Mouse (Mus musculus) hindbrain, embryonic 14.5 days (tissue): ENCODE data around the gene Nucb1. TPM values are rescaled to one million over a fixed set of nuclear protein-coding genes. Genes with fewer than 3 reads are reported as not detected.

Source experiments
- ATAC-seq: fragments of 200-750 bp; cut with Nextera tagmentation; 2 replicates; pipeline ENCODE4 v1.8.0; 2017; ENCODE audit warnings: moderate number of reproducible peaks, mild to moderate bottlenecking, moderate TSS enrichment, moderate library complexity; ENCODE audit not compliant: low FRiP score
- DNase-seq: peaks from one replicate; pipeline ENCODE4 v3.0.0-alpha.2; 2015; ENCODE audit warnings: low spot score
- H3K27ac ChIP-seq: fragments of 300-500 bp; sonication (generic); 2 replicates; pipeline ENCODE4 v1.5.1; 2014; ENCODE audit warnings: mild to moderate bottlenecking, moderate library complexity
- H3K27me3 ChIP-seq: fragments of 300-500 bp; sonication (generic); 2 replicates; pipeline ENCODE4 v1.6.1; 2014; ENCODE audit warnings: mild to moderate bottlenecking, low read length, mixed read lengths; ENCODE audit not compliant: control insufficient read depth, insufficient read depth
- H3K36me3 ChIP-seq: fragments of 300-500 bp; sonication (generic); replicated peaks from 2 replicates; pipeline ENCODE4 v1.6.1; 2014; ENCODE audit not compliant: control insufficient read depth, insufficient read depth
- H3K4me1 ChIP-seq: fragments of 300-500 bp; sonication (generic); replicated peaks from 2 replicates; pipeline ENCODE4 v1.6.1; 2014; ENCODE audit warnings: antibody characterized with exemption, low read length, mixed read lengths; ENCODE audit not compliant: control insufficient read depth, insufficient read depth
- H3K4me2 ChIP-seq: fragments of 300-500 bp; sonication (generic); replicated peaks from 2 replicates; pipeline ENCODE4 v1.6.1; 2014; ENCODE audit warnings: mild to moderate bottlenecking, moderate library complexity
- H3K4me3 ChIP-seq: fragments of 300-500 bp; sonication (generic); replicated peaks from 2 replicates; pipeline ENCODE4 v1.5.1; 2014; ENCODE audit warnings: mild to moderate bottlenecking, low read length
- H3K9ac ChIP-seq: fragments of 300-500 bp; sonication (generic); 2 replicates; pipeline ENCODE4 v1.6.1; 2014
- H3K9me3 ChIP-seq: fragments of 300-500 bp; sonication (generic); 2 replicates; pipeline ENCODE4 v1.6.1; 2016; ENCODE audit warnings: low read length; ENCODE audit not compliant: control insufficient read depth
- WGBS: fragments of 180-500 bp; shearing (Covaris S2); extraction: QIAGEN DNeasy Blood & Tissue Kit; methylation state at CpG from one replicate; pipeline ENCODE4 v1.1.7; 2014; 5-methylcytosine and 5-hydroxymethylcytosine counted together
- polyA plus RNA-seq: library from polyadenylated mRNA; unstranded; fragments of >200 nt; fragmentation: Nextera tagmentation; extraction: Ambion mirVana; gene quantifications from 2 replicates; pipeline ENCODE4 v1.2.1, GENCODE M21; 2014

The Nucb1 gene
- 121 and 122 TPM in 2 replicates for polyA plus RNA-seq

DNA sequence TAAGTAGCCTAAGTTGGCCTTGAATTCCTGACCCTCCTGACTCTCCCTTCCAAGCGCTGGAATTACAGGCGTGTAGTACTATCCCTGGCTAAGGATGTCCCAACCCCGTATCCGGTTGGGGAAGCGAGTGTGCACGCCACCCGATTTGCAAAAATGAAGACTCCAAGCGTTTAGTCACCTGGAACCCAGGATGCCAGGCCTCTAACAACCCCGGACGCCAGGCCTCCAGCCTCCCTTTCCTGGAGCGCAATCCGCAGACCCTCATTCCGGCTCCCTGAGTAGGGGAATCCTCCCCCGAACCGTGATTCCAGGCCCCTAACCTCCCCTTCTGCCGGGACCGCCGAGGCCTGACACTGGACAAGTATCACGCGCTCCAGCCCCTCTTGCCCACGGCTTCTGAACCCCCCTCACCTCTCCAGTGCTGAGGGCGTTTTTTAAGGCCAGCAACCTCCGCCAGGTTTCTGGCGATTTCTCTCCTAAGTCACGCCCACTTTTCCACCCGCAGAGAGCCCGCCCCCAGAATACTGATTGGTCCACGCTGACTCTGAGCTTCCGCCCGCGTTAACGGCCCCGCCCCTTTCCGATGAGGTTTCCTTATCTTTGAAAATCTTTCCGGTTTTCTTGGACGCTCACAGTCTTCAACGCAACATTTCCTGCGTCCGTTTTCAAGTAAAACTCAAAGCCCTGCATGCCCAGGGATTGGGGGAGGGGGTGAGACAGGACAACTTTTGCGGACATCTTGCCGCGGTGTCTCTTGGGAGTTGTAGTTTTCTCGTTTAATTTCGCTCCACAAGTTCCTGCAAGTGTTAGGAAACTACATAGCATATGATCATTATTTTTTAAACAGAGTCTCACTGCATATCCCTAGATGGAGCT is at the start of gene Nucb1:
Nucb1 (minus strand) TSS at position 495 of the 876 bp plus-strand sequence.
- peak within 1 kb of the TSS; percentile 65 for H3K9ac ChIP-seq
- H3K4me3 ChIP-seq: peak within 1 kb of the TSS; percentile 51
- no peaks in the 10 kb centered on the region for H3K27me3 ChIP-seq
- peaks cover 27% of the 10 kb centered on the region for H3K36me3 ChIP-seq
- 1% methylated on average over 44 of the region's 44 CpGs for WGBS
- peak within 1 kb of the TSS; percentile 94 for H3K4me2 ChIP-seq
- peak; percentile 90 for ATAC-seq
- peak; percentile 91 for DNase-seq
- peak within 1 kb of the TSS; percentile 39 for H3K27ac ChIP-seq
- H3K9me3 ChIP-seq: no peaks in the 10 kb centered on the region
- H3K4me1 ChIP-seq: peaks cover 13% of the 10 kb centered on the region

DNA sequence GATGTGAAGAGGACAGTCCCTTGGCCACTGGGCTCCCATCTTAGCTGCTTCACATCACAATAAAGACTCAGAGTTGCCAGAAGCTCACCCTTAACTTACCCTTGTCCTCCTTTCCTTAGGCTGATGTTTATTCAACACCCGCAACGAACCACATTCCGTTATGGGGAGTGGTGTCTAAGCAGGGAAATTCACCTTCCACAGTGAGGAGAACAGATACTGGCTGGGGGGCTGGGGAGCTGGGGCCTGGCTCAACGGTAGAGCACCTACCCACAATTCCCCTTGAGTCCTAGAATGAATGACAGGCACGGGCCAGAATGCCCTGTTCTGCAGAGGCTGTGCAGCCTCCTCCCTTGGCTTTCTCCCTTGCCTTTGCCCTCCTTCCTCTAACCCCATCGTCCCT is 48.7 kb upstream of the Nucb1 start:
- no peak overlapping the region for H3K4me3 ChIP-seq
- no peak overlapping the region for H3K4me2 ChIP-seq
- no peaks in the 10 kb centered on the region for H3K9me3 ChIP-seq
- H3K27me3 ChIP-seq: no peaks in the 10 kb centered on the region
- H3K4me1 ChIP-seq: 0 out of 2 replicates have a peak, but pooled peaks cover 2% of the 10 kb centered on the region
- no peak overlapping the region for H3K9ac ChIP-seq
- no peak overlapping the region for H3K27ac ChIP-seq
- 63% methylated on average over 6 of the region's 6 CpGs for WGBS
- DNase-seq (no peak), ATAC-seq (no peak)
- no peaks in the 10 kb centered on the region for H3K36me3 ChIP-seq

DNA sequence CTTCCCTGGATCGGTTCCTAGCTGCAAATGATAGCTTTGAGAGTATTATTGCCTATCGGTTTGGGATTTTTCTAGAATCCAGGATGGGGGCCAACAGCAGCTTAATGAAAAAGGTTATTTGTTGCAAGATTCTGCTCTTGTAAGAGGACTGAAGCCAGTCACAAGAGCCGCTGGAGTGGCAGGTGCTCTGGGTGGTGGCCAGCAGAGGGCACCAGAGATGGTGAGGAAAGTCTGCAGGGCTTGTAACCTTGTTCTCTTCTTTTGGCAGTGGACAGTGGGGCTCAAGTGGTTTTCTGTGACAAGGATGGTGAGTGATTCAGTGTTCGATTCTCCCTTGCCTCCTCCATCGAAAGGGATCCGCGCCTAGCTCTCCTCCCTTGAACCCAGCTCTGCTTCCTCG is 45.6 kb upstream of the Nucb1 start:
- ATAC-seq: no peak
- Histone ChIP-seq H3K4me1 (no peaks in the 10 kb centered on the region), H3K9ac (no peak overlapping the region), H3K4me3 (no peak overlapping the region), H3K9me3 (no peaks in the 10 kb centered on the region), H3K36me3 (no peaks in the 10 kb centered on the region), H3K27me3 (no peaks in the 10 kb centered on the region), H3K4me2 (no peak overlapping the region), H3K27ac (no peak overlapping the region)
- peak; percentile 78 for DNase-seq
- WGBS: 24% methylated on average over 8 of the region's 8 CpGs

DNA sequence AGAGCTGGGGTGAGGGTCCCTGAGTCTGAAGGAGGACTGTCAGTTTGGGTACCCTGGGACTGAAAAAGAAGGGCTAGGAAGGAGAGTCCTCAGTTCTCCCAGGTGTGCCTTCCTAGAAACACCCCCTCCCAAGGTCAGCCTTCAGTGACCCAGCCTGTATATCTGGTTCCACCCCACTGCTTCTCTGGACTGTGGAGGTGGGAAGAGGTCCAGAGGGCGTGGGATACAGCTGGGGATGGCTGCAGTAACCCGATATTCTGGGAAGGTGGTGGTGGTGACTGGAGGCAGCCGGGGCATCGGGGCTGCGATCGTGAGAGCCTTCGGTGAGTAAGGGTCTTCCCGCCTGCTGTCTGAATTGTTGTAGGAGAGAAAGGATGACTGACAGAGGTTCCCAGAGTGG is 44.5 kb upstream of the Nucb1 start, which contains the start of gene Hsd17b14:
Hsd17b14 (plus strand) TSS at position 150 of the 400 bp plus-strand sequence.
- H3K27me3 ChIP-seq: no peaks in the 10 kb centered on the region
- no peak within 1 kb of the TSS for H3K9ac ChIP-seq
- H3K9me3 ChIP-seq: no peaks in the 10 kb centered on the region
- 45% methylated on average over 8 of the region's 8 CpGs for WGBS
- H3K4me2 ChIP-seq: no peak within 1 kb of the TSS
- no peaks in the 10 kb centered on the region for H3K4me1 ChIP-seq
- DNase-seq (no peak), ATAC-seq (no peak)
- no peaks in the 10 kb centered on the region for H3K36me3 ChIP-seq
- no peak within 1 kb of the TSS for H3K4me3 ChIP-seq
- no peak within 1 kb of the TSS for H3K27ac ChIP-seq

DNA sequence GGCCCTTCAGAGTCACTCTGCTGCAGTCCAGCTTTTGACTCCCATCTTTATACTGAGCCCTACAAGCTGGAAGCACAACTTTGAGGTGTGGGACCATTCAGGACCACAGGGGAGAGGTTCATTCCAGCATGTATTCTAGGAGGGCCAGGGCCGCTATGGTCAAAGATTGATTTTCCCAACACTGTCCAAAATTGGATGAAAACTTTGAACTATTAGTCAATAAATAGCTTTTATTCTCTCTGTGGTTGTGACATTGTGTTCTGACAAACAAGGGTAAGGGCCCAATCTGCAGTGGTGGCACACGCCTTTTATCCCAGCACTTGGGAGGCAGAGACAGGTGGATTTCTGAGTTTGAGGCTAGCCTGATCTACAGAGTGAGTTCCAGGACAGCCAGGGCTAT is 43.8 kb upstream of the Nucb1 start:
- ATAC-seq: no peak
- no peak overlapping the region for H3K9ac ChIP-seq
- no peak overlapping the region for H3K4me2 ChIP-seq
- H3K36me3 ChIP-seq: no peaks in the 10 kb centered on the region
- H3K9me3 ChIP-seq: no peaks in the 10 kb centered on the region
- DNase-seq: no peak
- no peak overlapping the region for H3K27ac ChIP-seq
- 95% methylated on average over 2 of the region's 2 CpGs for WGBS
- H3K4me3 ChIP-seq: no peak overlapping the region
- no peaks in the 10 kb centered on the region for H3K27me3 ChIP-seq
- H3K4me1 ChIP-seq: no peaks in the 10 kb centered on the region

DNA sequence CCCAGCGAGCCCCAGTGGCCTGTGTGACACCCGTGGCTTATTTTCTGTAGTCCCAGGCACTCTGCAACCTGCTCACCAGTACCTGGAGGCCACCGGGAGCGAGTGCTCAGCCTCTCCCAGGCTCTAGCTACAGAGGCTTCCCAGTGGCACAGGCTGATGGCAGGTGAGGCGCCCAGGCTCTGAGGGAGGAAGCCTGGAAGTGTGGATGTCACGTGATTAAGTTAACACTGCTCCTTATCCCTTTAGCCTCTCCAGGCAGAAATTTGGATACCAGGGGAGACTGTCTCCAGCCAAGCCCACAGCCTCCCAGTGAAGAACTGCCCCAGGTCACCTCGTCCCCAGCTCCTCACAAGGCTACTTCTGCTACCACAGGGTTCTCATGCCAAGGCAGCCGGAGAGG is 43.3 kb upstream of the Nucb1 start:
- Histone ChIP-seq H3K4me3 (no peak overlapping the region), H3K4me1 (no peaks in the 10 kb centered on the region), H3K9me3 (no peaks in the 10 kb centered on the region), H3K27ac (no peak overlapping the region), H3K36me3 (no peaks in the 10 kb centered on the region), H3K9ac (no peak overlapping the region), H3K4me2 (no peak overlapping the region), H3K27me3 (no peaks in the 10 kb centered on the region)
- 62% methylated on average over 8 of the region's 8 CpGs for WGBS
- no peak for DNase-seq
- ATAC-seq: no peak

DNA sequence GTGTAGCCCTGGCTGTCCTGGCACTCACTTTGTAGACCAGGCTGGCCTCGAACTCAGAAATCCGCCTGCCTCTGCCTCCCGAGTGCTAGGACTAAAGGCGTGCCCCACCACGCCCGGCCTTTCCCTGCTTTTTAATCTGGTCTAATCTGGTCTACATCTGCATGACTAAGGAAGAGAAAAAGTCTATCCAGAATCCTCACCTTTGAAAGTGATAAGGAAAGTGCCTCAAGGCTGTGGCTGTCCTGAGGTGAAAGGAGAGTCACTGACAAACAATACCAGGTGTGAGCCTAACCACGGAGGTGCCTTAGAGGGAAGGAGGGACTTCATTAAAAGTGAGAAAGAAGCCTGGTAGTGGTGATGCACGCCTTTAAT is 41.3 kb upstream of the Nucb1 start:
- Histone ChIP-seq H3K4me1 (no peaks in the 10 kb centered on the region), H3K36me3 (no peaks in the 10 kb centered on the region), H3K4me3 (no peak overlapping the region), H3K9me3 (no peaks in the 10 kb centered on the region), H3K9ac (no peak overlapping the region), H3K27ac (no peak overlapping the region), H3K4me2 (no peak overlapping the region), H3K27me3 (no peaks in the 10 kb centered on the region)
- no peak for ATAC-seq
- 87% methylated on average over 8 of the region's 8 CpGs for WGBS
- DNase-seq: no peak

DNA sequence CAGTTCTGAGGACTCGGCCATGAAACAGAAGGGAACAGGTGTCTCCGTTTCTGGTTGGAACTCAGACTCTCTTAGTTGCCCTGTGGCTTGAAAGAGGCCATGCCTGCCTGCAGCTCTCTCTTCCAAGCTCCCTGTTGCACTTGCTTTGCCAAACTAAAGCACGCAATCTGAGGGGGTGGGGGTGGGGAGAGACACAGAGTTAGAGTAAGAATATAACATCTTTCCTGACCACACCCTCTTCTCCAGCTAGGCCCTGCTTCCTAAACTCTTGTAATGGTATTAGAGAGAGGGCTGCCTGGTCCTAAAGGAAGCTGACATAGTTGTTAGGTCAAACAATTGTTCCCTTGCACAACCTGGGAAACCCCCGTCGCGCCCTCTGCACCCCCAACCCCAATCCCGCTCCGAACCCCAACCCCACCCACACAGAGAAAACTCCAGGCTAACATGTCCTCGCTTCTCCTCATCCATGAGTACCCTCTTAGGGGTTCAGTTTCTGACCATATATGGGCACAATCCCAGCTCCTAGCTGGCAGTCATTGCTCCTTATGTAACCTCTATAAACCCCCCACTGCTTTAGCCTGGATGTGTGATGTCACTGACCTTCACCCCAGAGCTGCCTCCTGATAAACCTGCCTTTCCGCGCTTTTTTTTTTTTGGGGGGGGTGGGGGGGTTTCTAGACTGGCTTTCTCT is 40.8 kb upstream of the Nucb1 start:
- ATAC-seq (no peak), DNase-seq (no peak)
- H3K4me3 ChIP-seq: no peak overlapping the region
- H3K4me2 ChIP-seq: no peak overlapping the region
- no peaks in the 10 kb centered on the region for H3K36me3 ChIP-seq
- H3K9me3 ChIP-seq: no peaks in the 10 kb centered on the region
- H3K27me3 ChIP-seq: no peaks in the 10 kb centered on the region
- no peak overlapping the region for H3K27ac ChIP-seq
- no peaks in the 10 kb centered on the region for H3K4me1 ChIP-seq
- WGBS: 79% methylated on average over 11 of the region's 11 CpGs
- H3K9ac ChIP-seq: no peak overlapping the region

DNA sequence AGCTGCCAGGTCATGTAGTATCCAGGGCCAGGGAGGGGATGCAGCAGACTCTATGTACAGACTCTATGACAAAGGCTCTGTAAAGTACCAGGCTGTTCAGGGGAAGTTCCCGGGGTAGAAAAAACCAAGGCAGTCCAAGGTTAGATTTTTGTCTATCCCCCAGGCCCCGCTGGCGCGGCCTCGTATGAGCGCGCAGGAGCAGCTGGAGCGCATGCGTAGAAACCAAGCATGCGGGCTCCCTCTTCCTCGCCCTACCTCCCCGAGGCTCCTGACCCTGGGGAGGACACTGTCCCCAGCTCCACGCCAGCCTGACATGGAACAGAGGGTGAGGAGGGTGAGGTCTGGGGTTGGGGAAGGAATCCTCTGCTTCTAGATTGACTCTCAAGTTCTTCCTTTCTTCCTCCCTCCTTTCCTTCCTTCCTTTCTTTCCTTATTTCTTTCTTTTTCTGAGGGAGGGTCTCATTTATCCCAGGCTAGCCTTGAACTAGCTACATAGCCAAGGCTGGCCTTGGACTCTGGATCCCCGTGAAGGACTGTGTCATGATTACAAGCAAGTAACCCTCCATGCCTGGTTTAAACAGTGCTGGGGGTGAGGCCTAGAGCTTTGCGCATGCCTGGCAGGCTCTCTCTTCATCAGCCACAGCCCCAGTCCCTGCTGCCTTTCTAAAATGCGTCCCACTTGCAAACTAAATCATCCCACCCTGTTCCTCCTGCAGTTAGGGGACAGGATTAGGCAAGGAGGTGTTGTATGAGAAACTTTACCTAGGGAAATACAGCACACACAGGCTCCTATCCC is 39.6 kb upstream of the Nucb1 start:
- no peak overlapping the region for H3K4me3 ChIP-seq
- H3K27me3 ChIP-seq: no peaks in the 10 kb centered on the region
- no peaks in the 10 kb centered on the region for H3K36me3 ChIP-seq
- no peaks in the 10 kb centered on the region for H3K9me3 ChIP-seq
- H3K4me2 ChIP-seq: no peak overlapping the region
- ATAC-seq (no peak), DNase-seq (no peak)
- WGBS: 87% methylated on average over 16 of the region's 16 CpGs
- H3K9ac ChIP-seq: no peak overlapping the region
- H3K4me1 ChIP-seq: no peaks in the 10 kb centered on the region
- no peak overlapping the region for H3K27ac ChIP-seq
